Comparison of ENCODE assay signal across 19 mouse cellular contexts in genomic region chr7:113069336-113069924, GRCm38 (mm10).
DNase-seq lines count a peak whose midpoint lies in the region; ATAC-seq and TF ChIP-seq lines count a peak whose summit lies in the region.
"Had no signal": no experiment of that assay in that cellular context is flagged by ENCODE, and none has a peak within 500 bp of the region (broad histone marks: within the 10 kb centered on the region; RNA-seq: fewer than 3 reads in every experiment).

No protein-coding gene starts in this region.

- H3K4me3 ChIP-seq in cerebellum, adult 2 months (replicated peaks; ENCODE audit: insufficient read depth, low read depth, low read length) = no peak overlapping the region
- H3K4me3 ChIP-seq in heart, embryonic 12.5 days = no peak overlapping the region
- H3K4me3 ChIP-seq: embryonic facial prominence, embryonic 15.5 days; forebrain, embryonic 15.5 days; hindbrain, embryonic 13.5 days had no signal

- H3K36me3 ChIP-seq in heart, embryonic 12.5 days = no peaks in the 10 kb centered on the region
- H3K36me3 ChIP-seq: embryonic facial prominence, embryonic 15.5 days; forebrain, embryonic 15.5 days; hindbrain, embryonic 13.5 days had no signal

- no peaks in the 10 kb centered on the region for H3K9me3 ChIP-seq in heart, embryonic 12.5 days (replicated peaks)
- H3K9me3 ChIP-seq: embryonic facial prominence, embryonic 15.5 days; forebrain, embryonic 15.5 days; hindbrain, embryonic 13.5 days had no signal

- H3K27me3 ChIP-seq in cerebellum, adult 2 months (ENCODE audit: control insufficient read depth, insufficient read depth, low read length) = no peaks in the 10 kb centered on the region
- H3K27me3 ChIP-seq in heart, embryonic 12.5 days (replicated peaks) = no peaks in the 10 kb centered on the region
- H3K27me3 ChIP-seq: CH12.LX; embryonic facial prominence, embryonic 15.5 days; forebrain, embryonic 15.5 days; hindbrain, embryonic 13.5 days; Patski had no signal

- no peak overlapping the region for H3K27ac ChIP-seq in cerebellum, adult 2 months (ENCODE audit: insufficient read depth, low read length)
- H3K27ac ChIP-seq in heart, embryonic 12.5 days (ENCODE audit: poor library complexity, severe bottlenecking) = no peak overlapping the region
- H3K27ac ChIP-seq: embryonic facial prominence, embryonic 15.5 days; forebrain, embryonic 15.5 days; hindbrain, embryonic 13.5 days had no signal

- H3K4me1 ChIP-seq in cerebellum, adult 2 months (ENCODE audit: control insufficient read depth, insufficient read depth, low read length) = peaks cover 11% of the 10 kb centered on the region
- H3K4me1 ChIP-seq in heart, embryonic 12.5 days (replicated peaks) = peaks cover 11% of the 10 kb centered on the region
- H3K4me1 ChIP-seq: embryonic facial prominence, embryonic 15.5 days; forebrain, embryonic 15.5 days had no signal

- peak; percentile 35 to 59 for DNase-seq in cerebellum, adult 2 months
- DNase-seq in cerebellum, adult 11-12 months = no peak
- DNase-seq in heart, adult 11 months = peak; percentile 74
- DNase-seq in brain, adult 2 months (ENCODE audit: low read depth, low spot score) = peak; percentile 37
- peak; percentile 43 to 59 for DNase-seq in cerebellum, postnatal 10 days
- no peak for DNase-seq in lung, postnatal 36 days
- DNase-seq: adrenal gland, postnatal 14 days; gastrocnemius, postnatal 14 days; heart, postnatal 10 days; heart, postnatal 4 days; kidney, adult 2 months had no signal

- 26% methylated on average over 4 of the region's 4 CpGs for WGBS in cerebellum, adult 2 months
- WGBS in heart, embryonic 12.5 days = 71% methylated on average over 4 of the region's 4 CpGs

- no peak for TF ChIP-seq POLR2A in cerebellum, adult 2 months (IDR thresholded peaks at IDR 0.05; ENCODE audit: borderline replicate concordance, insufficient read depth, low read length)

- no peak overlapping the region for H3K4me2 ChIP-seq in heart, embryonic 12.5 days
- H3K4me2 ChIP-seq: embryonic facial prominence, embryonic 15.5 days; forebrain, embryonic 15.5 days; hindbrain, embryonic 13.5 days had no signal

- no peak for ATAC-seq in heart, embryonic 12.5 days (ENCODE audit: insufficient number of reproducible peaks, low FRiP score)
- ATAC-seq: activated CD4-positive, CD25-positive, alpha-beta regulatory T cell, adult 4 months; forebrain, embryonic 15.5 days; intestine, embryonic 16.5 days; Patski had no signal

- no peak overlapping the region for H3K9ac ChIP-seq in heart, embryonic 12.5 days
- H3K9ac ChIP-seq: embryonic facial prominence, embryonic 15.5 days; forebrain, embryonic 15.5 days; hindbrain, embryonic 13.5 days had no signal

- no peak for TF ChIP-seq CTCF in cerebellum, adult 2 months (IDR thresholded peaks at IDR 0.05; ENCODE audit: borderline replicate concordance, insufficient read depth, low read depth, low read length)

Comparison
In these comparisons a context has a peak if more than half of its experiments do, and no peak if none do; other contexts are left out.
1. DNase-seq: peak in cerebellum, adult 2 months (2 of 2), heart, adult 11 months (single experiment), brain, adult 2 months (single experiment) and cerebellum, postnatal 10 days (2 of 2); none in cerebellum, adult 11-12 months (single experiment) and lung, postnatal 36 days (single experiment).